ENCODE assay signal across 8 mouse cellular contexts in genomic region chr16:25064538-25064937, GRCm38 (mm10).
DNase-seq lines count a peak whose midpoint lies in the region; ATAC-seq lines count a peak whose summit lies in the region.

No protein-coding gene starts in this region.

- peak; percentile 88 for ATAC-seq in frontal cortex, adult (ENCODE audit: low TSS enrichment)
- peak; percentile 63; the same call in 1 of the 2 replicates for ATAC-seq in hindbrain, embryonic 15.5 days (ENCODE audit: low FRiP score, low read depth)
- ATAC-seq in midbrain, embryonic 13.5 days, result peak; percentile 78

- WGBS in hindbrain, embryonic 15.5 days, result 18% methylated on average over 4 of the region's 4 CpGs
- WGBS in midbrain, embryonic 13.5 days, result 14% methylated on average over 4 of the region's 4 CpGs

- H3K36me3 ChIP-seq in hindbrain, embryonic 15.5 days, result no peaks in the 10 kb centered on the region
- H3K36me3 ChIP-seq in midbrain, embryonic 13.5 days, result no peaks in the 10 kb centered on the region

- no peak overlapping the region for H3K4me3 ChIP-seq in hindbrain, embryonic 15.5 days
- no peak overlapping the region for H3K4me3 ChIP-seq in midbrain, embryonic 13.5 days (replicated peaks)

- H3K27ac ChIP-seq in hindbrain, embryonic 15.5 days (replicated peaks), result no peak overlapping the region
- H3K27ac ChIP-seq in midbrain, embryonic 13.5 days, result no peak overlapping the region

- H3K4me1 ChIP-seq in hindbrain, embryonic 15.5 days (replicated peaks), result peaks cover 8% of the 10 kb centered on the region
- H3K4me1 ChIP-seq in midbrain, embryonic 13.5 days (replicated peaks), result peaks cover 8% of the 10 kb centered on the region

- H3K27me3 ChIP-seq in hindbrain, embryonic 15.5 days, result peaks cover 27% of the 10 kb centered on the region
- H3K27me3 ChIP-seq in midbrain, embryonic 13.5 days, result peaks cover 46% of the 10 kb centered on the region

- H3K9me3 ChIP-seq in hindbrain, embryonic 15.5 days, result no peaks in the 10 kb centered on the region
- H3K9me3 ChIP-seq in midbrain, embryonic 13.5 days, result no peaks in the 10 kb centered on the region

- DNase-seq in T-cell, adult 2 months (ENCODE audit: low spot score), result peak; percentile 64
- peak; percentile 91 to 95 for DNase-seq in cerebellum, adult 18-20 months
- peak; percentile 68 to 88 for DNase-seq in left cerebral cortex, postnatal 10 days (ENCODE audit: extremely low spot score in 1 of 2, low spot score in 2 of 2)
- peak; percentile 89 for DNase-seq in skeletal muscle tissue, adult 2 months (ENCODE audit: low read depth, low spot score)
- DNase-seq in yolk sac, embryonic 10.5 days (ENCODE audit: low spot score), result peak; percentile 54

- H3K4me2 ChIP-seq in hindbrain, embryonic 15.5 days, result no peak overlapping the region
- no peak overlapping the region for H3K4me2 ChIP-seq in midbrain, embryonic 13.5 days (replicated peaks)

- intact Hi-C loops in left cerebral cortex, postnatal 10 days (cut with DNase I), result loop anchor here (2.0 to 10.0 kb wide), 2 partner anchors 780 to 1082 kb away; no protein-coding TSS in a partner anchor

- no peak overlapping the region for H3K9ac ChIP-seq in hindbrain, embryonic 15.5 days
- no peak overlapping the region for H3K9ac ChIP-seq in midbrain, embryonic 13.5 days (replicated peaks)
